Mouse (Mus musculus): ENCODE results near the gene Mrpl33.

Gene Mrpl33

GRCm38 (mm10) chr5:31697644-31698296 is 101.0 kb downstream of the Mrpl33 start, which contains the start of gene Babam2:
Gene Babam2 (plus strand): TSS chr5:31697684.
- DNase-seq (ENCODE audit: low read depth, low spot score) = peak; percentile 79

DNA sequence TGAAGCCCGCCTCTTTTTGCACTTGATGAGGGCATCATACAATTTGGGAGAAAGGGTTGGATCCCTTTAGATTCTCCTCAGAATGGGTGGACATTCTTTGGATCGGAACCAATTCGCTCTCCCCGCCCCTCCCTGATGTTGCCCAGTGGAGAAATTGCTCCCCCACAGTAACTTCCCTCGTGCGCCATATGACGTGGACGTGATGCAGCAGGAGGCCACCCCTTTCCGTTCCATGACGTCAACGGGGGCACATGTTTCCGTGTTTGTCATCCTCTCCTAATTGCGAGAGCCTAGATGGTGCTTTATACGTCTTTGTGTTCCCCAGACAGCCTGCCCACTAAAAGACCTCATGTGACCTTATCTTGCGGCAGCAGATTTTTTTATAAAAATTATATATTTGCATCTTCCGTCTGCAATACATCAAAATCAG is 101.6 kb downstream of the Mrpl33 start:
- DNase-seq (ENCODE audit: low read depth, low spot score) = peak; percentile 91

GRCm38 (mm10) chr5:31698931-31699330 is 102.2 kb downstream of the Mrpl33 start:
- DNase-seq (ENCODE audit: low read depth, low spot score) = peak; percentile 58

DNA sequence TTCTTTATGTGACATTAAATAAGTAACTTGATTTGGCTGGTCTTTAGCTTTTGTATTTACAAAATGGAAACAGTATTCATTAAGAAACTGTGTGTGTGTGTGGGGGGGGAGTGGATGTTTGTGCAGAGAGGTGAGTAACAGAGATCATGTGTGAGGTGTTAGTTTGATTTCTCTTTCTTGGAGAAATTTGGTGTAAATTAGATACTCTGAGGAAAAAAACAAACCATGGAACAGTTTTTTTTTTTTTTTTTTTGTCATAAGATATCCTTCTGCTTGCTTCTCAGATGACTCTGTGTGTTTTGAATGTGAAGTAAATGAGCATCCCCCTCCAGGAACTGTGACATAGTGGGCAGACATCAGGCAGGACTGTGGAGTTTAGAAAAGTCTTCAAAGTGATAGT is 102.7 kb downstream of the Mrpl33 start:
- no peak for DNase-seq (ENCODE audit: low read depth, low spot score)

DNA sequence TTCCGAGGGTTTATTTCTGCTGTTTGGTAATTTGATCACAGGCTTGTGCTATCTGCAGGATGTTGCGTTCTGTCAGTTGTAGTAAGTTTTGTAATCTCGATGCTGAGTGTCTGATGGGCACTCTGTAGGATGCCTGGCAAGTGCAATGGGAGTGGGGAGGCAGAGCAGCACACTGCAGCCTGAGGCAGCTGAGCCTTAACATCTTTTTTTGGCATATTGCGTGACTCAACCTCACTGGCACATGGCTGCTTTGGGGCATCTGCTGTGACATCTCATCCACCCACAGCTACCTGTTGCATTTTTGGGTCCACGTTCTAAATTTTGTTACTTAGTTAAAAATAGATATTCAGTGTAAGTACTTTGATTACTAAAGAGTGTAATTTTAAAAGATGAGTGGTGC is 108.2 kb downstream of the Mrpl33 start:
- no peak for DNase-seq (ENCODE audit: low read depth, low spot score)

- DNase-seq (ENCODE audit: low read depth, low spot score) = no peak
These were observed 110.1 kb downstream of the Mrpl33 start for GRCm38 (mm10) chr5:31706826-31707225.

- peak; percentile 60 for DNase-seq (ENCODE audit: low read depth, low spot score)
These were observed 112.7 kb downstream of the Mrpl33 start for GRCm38 (mm10) chr5:31709389-31709788.

- DNase-seq (ENCODE audit: low read depth, low spot score) = no peak
These were observed 116.6 kb downstream of the Mrpl33 start for GRCm38 (mm10) chr5:31713280-31713711.

DNA sequence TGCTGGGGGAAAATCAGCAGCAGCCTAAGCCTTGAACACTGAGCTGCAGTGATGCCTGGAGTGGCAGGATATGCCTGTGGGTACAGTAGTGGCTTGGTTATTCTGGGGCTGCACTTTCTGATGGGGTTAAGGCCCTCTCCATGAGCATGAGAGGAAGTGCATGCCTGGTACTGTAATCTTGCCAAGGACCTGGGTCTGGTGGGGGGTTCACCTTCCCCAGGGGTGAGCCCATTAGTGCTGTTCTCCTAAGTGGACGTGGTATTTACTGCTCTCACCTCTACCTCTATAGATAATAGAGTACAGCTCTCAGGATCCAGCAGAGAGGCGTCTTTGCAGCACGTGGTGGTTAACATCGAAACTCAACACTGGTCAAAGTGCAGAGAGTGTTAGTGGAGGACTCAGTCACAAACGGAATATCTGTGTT is 117.1 kb downstream of the Mrpl33 start:
- DNase-seq (ENCODE audit: low read depth, low spot score) = no peak
